Mouse (Mus musculus): ENCODE measurements around the gene Tnfrsf14. TPM values are rescaled to one million over a fixed set of nuclear protein-coding genes. Genes with fewer than 3 reads are reported as not detected.
A peak's percentile ranks its signal among the peaks of the same experiment; 100 is the strongest.

Gene Tnfrsf14
- polyA plus RNA-seq, 1 experiment from 2014 or later = 1.0 TPM

GRCm38 (mm10) chr4:154962683-154963082 is 34.3 kb upstream of the Tnfrsf14 start:
- Histone ChIP-seq H3K27me3 (ENCODE audit: control insufficient read depth, insufficient read depth, low read length) (peaks cover 12% of the 10 kb centered on the region), H3K27ac (ENCODE audit: low read depth, low read length) (peak overlapping the region; percentile 98), H3K9me3 (ENCODE audit: control insufficient read depth, low read length) (no peaks in the 10 kb centered on the region), H3K36me3 (ENCODE audit: control insufficient read depth, insufficient read depth, low read length) (no peaks in the 10 kb centered on the region), H3K4me1 (replicated peaks; ENCODE audit: control insufficient read depth, insufficient read depth, low read length) (peaks cover 32% of the 10 kb centered on the region), H3K4me2 (replicated peaks; ENCODE audit: low read depth, low read length) (peak overlapping the region; percentile 79), H3K9ac (ENCODE audit: low read depth, low read length) (peak overlapping the region; percentile 97), H3K4me3 (ENCODE audit: low read depth, low read length) (peak overlapping the region; percentile 84)
- 37% methylated on average over 7 of the region's 7 CpGs for WGBS
- ATAC-seq (ENCODE audit: low FRiP score) = no peak
- DNase-seq (ENCODE audit: low spot score) = no peak

DNA sequence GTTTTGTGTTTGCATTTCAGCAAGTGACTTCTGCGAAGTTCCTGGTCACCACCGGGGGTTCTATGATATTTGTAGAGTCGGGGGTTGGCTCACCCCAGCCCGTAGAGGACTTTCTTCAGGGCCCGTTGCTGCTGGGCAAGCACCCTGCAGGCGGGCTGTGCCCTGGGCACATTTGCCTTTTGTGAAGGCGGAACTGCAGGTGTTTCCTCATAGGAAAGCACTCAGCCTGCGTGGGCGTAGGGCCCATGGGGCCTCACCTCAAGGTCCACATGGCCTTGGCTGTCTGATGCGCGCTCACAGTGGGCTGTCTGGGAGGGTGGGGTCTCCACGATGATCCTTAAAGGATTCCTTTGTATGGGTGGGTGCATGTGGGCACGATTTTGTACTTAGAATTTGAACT is 33.5 kb upstream of the Tnfrsf14 start:
- peaks cover 12% of the 10 kb centered on the region for H3K27me3 ChIP-seq (ENCODE audit: control insufficient read depth, insufficient read depth, low read length)
- 4% methylated on average over 13 of the region's 13 CpGs for WGBS
- H3K36me3 ChIP-seq (ENCODE audit: control insufficient read depth, insufficient read depth, low read length) = no peaks in the 10 kb centered on the region
- H3K9ac ChIP-seq (ENCODE audit: low read depth, low read length) = peak overlapping the region; percentile 97
- DNase-seq (ENCODE audit: low spot score) (no peak), ATAC-seq (ENCODE audit: low FRiP score) (no peak)
- peaks cover 39% of the 10 kb centered on the region for H3K4me1 ChIP-seq (replicated peaks; ENCODE audit: control insufficient read depth, insufficient read depth, low read length)
- H3K27ac ChIP-seq (ENCODE audit: low read depth, low read length) = peak overlapping the region; percentile 98
- H3K4me3 ChIP-seq (ENCODE audit: low read depth, low read length) = peak overlapping the region; percentile 84
- no peaks in the 10 kb centered on the region for H3K9me3 ChIP-seq (ENCODE audit: control insufficient read depth, low read length)
- H3K4me2 ChIP-seq (replicated peaks; ENCODE audit: low read depth, low read length) = peak overlapping the region; percentile 79

DNA sequence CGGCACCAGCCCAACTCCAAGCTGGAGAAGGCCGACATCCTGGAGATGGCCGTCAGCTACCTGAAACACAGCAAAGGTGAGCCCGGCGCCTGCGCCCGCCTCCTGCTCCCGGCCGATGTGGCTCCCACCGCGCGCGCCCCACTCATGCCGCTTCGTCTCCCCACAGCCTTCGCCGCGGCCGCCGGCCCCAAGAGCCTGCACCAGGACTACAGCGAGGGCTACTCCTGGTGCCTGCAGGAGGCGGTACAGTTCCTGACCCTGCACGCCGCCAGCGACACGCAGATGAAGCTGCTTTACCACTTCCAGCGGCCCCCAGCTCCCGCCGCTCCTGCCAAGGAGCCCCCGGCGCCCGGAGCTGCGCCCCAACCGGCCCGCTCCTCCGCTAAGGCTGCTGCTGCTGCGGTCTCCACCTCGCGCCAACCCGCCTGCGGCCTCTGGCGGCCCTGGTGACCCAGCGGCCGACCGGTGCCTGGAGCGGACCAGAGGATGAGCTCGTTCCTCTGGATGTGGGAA is 32.9 kb upstream of the Tnfrsf14 start:
- peak overlapping the region; percentile 84 for H3K4me3 ChIP-seq (ENCODE audit: low read depth, low read length)
- no peaks in the 10 kb centered on the region for H3K36me3 ChIP-seq (ENCODE audit: control insufficient read depth, insufficient read depth, low read length)
- H3K27me3 ChIP-seq (ENCODE audit: control insufficient read depth, insufficient read depth, low read length) = peaks cover 15% of the 10 kb centered on the region
- no peak for ATAC-seq (ENCODE audit: low FRiP score)
- peaks cover 42% of the 10 kb centered on the region for H3K4me1 ChIP-seq (replicated peaks; ENCODE audit: control insufficient read depth, insufficient read depth, low read length)
- peak; percentile 70 for DNase-seq (ENCODE audit: low spot score)
- peak overlapping the region; percentile 98 for H3K27ac ChIP-seq (ENCODE audit: low read depth, low read length)
- peak overlapping the region; percentile 79 for H3K4me2 ChIP-seq (replicated peaks; ENCODE audit: low read depth, low read length)
- H3K9me3 ChIP-seq (ENCODE audit: control insufficient read depth, low read length) = no peaks in the 10 kb centered on the region
- H3K9ac ChIP-seq (ENCODE audit: low read depth, low read length) = peak overlapping the region; percentile 97
- under 1% methylated on average over 42 of the region's 47 CpGs for WGBS

- peak within 1 kb of the TSS; percentile 79 for H3K4me2 ChIP-seq (replicated peaks; ENCODE audit: low read depth, low read length)
- peaks cover 37% of the 10 kb centered on the region for H3K4me1 ChIP-seq (replicated peaks; ENCODE audit: control insufficient read depth, insufficient read depth, low read length)
- peak within 1 kb of the TSS; percentile 84 for H3K4me3 ChIP-seq (ENCODE audit: low read depth, low read length)
- ATAC-seq (ENCODE audit: low FRiP score) (peak; percentile 80), DNase-seq (ENCODE audit: low spot score) (peak; percentile 93)
- H3K36me3 ChIP-seq (ENCODE audit: control insufficient read depth, insufficient read depth, low read length) = no peaks in the 10 kb centered on the region
- H3K9ac ChIP-seq (ENCODE audit: low read depth, low read length) = peak within 1 kb of the TSS; percentile 97
- peaks cover 15% of the 10 kb centered on the region for H3K27me3 ChIP-seq (ENCODE audit: control insufficient read depth, insufficient read depth, low read length)
- no peaks in the 10 kb centered on the region for H3K9me3 ChIP-seq (ENCODE audit: control insufficient read depth, low read length)
- under 1% methylated on average over 58 of the region's 65 CpGs for WGBS
- peak within 1 kb of the TSS; percentile 98 for H3K27ac ChIP-seq (ENCODE audit: low read depth, low read length)
These were observed 32.4 kb upstream of the Tnfrsf14 start, which contains the start of gene Hes5 for GRCm38 (mm10) chr4:154960690-154961225. Gene Hes5, plus strand, starts transcription at chr4:154960923.

- DNase-seq (ENCODE audit: low spot score) (no peak), ATAC-seq (ENCODE audit: low FRiP score) (no peak)
- Histone ChIP-seq H3K4me3 (ENCODE audit: low read depth, low read length) (peak overlapping the region; percentile 84), H3K9me3 (ENCODE audit: control insufficient read depth, low read length) (no peaks in the 10 kb centered on the region), H3K4me1 (replicated peaks; ENCODE audit: control insufficient read depth, insufficient read depth, low read length) (peaks cover 35% of the 10 kb centered on the region), H3K9ac (ENCODE audit: low read depth, low read length) (peak overlapping the region; percentile 17), H3K27ac (ENCODE audit: low read depth, low read length) (peak overlapping the region; percentile 55), H3K36me3 (ENCODE audit: control insufficient read depth, insufficient read depth, low read length) (no peaks in the 10 kb centered on the region), H3K27me3 (ENCODE audit: control insufficient read depth, insufficient read depth, low read length) (peaks cover 15% of the 10 kb centered on the region), H3K4me2 (replicated peaks; ENCODE audit: low read depth, low read length) (peak overlapping the region; percentile 79)
- 14% methylated on average over 19 of the region's 20 CpGs for WGBS
These were observed 31.8 kb upstream of the Tnfrsf14 start for GRCm38 (mm10) chr4:154960021-154960689.

DNA sequence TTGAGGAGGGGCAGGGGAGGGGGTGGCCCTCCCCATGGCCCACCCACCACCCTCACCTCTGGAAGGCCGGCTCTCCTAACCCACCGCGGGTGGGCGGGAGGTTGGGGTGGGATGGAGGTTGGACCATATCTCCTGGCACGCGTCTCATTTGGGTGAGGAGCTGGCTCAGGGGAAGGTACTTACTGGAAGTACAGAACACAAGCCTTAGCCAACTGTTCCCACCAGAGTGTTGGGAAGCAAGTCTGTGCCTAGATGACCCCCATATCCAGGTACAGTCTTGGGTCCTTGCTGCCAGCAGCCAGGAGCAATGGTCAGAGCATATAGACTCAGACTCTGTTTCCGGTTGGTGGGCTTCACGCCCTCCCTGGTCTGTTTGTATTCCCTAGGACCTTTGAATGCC is 30.3 kb upstream of the Tnfrsf14 start:
- Histone ChIP-seq H3K4me1 (replicated peaks; ENCODE audit: control insufficient read depth, insufficient read depth, low read length) (peaks cover 37% of the 10 kb centered on the region), H3K36me3 (ENCODE audit: control insufficient read depth, insufficient read depth, low read length) (no peaks in the 10 kb centered on the region), H3K4me3 (ENCODE audit: low read depth, low read length) (peak overlapping the region; percentile 4; the same call in 1 of the 2 replicates), H3K27ac (ENCODE audit: low read depth, low read length) (peak overlapping the region; percentile 70), H3K9ac (ENCODE audit: low read depth, low read length) (no peak overlapping the region), H3K9me3 (ENCODE audit: control insufficient read depth, low read length) (no peaks in the 10 kb centered on the region), H3K27me3 (ENCODE audit: control insufficient read depth, insufficient read depth, low read length) (peaks cover 17% of the 10 kb centered on the region), H3K4me2 (replicated peaks; ENCODE audit: low read depth, low read length) (peak overlapping the region; percentile 44)
- 10% methylated on average over 7 of the region's 8 CpGs for WGBS
- ATAC-seq (ENCODE audit: low FRiP score) (0 out of 2 replicates have a peak, but pooled peaks have one; percentile 10), DNase-seq (ENCODE audit: low spot score) (peak; percentile 59)

- Histone ChIP-seq H3K36me3 (ENCODE audit: control insufficient read depth, insufficient read depth, low read length) (no peaks in the 10 kb centered on the region), H3K4me2 (replicated peaks; ENCODE audit: low read depth, low read length) (peak overlapping the region; percentile 44), H3K27ac (ENCODE audit: low read depth, low read length) (peak overlapping the region; percentile 70), H3K4me1 (replicated peaks; ENCODE audit: control insufficient read depth, insufficient read depth, low read length) (peaks cover 37% of the 10 kb centered on the region), H3K27me3 (ENCODE audit: control insufficient read depth, insufficient read depth, low read length) (peaks cover 17% of the 10 kb centered on the region), H3K9me3 (ENCODE audit: control insufficient read depth, low read length) (no peaks in the 10 kb centered on the region), H3K9ac (ENCODE audit: low read depth, low read length) (peak overlapping the region; percentile 37; the same call in 1 of the 2 replicates), H3K4me3 (ENCODE audit: low read depth, low read length) (peak overlapping the region; percentile 4; the same call in 1 of the 2 replicates)
- DNase-seq (ENCODE audit: low spot score) (peak; percentile 90), ATAC-seq (ENCODE audit: low FRiP score) (peak; percentile 53)
- WGBS = 0% methylated on average over 15 of the region's 15 CpGs
These were observed 29.8 kb upstream of the Tnfrsf14 start for GRCm38 (mm10) chr4:154958171-154958570.

DNA sequence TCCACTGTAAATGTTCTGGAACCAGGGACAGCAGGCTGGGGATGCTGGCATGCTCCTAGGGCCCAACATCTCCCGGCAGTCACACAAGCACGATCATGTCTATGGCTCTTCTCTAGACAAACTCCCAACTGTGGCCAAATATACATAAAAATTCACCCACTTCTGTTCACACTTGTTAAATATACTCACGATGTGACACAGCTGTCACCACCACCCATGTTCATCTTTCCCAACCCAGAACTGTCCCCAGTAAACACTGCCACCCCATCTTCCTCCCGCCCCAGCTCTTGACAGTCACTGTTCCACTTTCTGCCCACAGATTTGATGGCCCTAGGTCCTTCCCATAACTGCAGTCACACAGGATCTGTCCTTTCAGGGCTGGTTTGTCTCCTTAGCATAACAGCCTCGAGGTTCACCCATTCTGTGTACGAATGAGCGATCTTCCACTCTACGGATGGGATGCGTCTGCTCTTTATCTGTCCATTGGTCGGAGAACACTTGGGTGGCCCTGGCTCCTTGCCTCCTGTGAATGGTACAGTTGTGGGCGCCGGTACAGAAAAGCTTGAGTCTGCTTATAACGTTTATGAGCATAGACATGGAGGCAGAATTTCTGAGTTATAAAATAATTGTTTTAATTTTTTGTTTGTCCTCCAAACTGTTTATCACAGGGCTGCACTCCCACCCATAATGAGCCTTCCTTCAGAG is 29.1 kb upstream of the Tnfrsf14 start:
- Histone ChIP-seq H3K9ac (ENCODE audit: low read depth, low read length) (peak overlapping the region; percentile 37; the same call in 1 of the 2 replicates), H3K4me1 (replicated peaks; ENCODE audit: control insufficient read depth, insufficient read depth, low read length) (peaks cover 43% of the 10 kb centered on the region), H3K36me3 (ENCODE audit: control insufficient read depth, insufficient read depth, low read length) (no peaks in the 10 kb centered on the region), H3K27me3 (ENCODE audit: control insufficient read depth, insufficient read depth, low read length) (peaks cover 17% of the 10 kb centered on the region), H3K27ac (ENCODE audit: low read depth, low read length) (peak overlapping the region; percentile 70), H3K4me2 (replicated peaks; ENCODE audit: low read depth, low read length) (peak overlapping the region; percentile 44), H3K9me3 (ENCODE audit: control insufficient read depth, low read length) (no peaks in the 10 kb centered on the region), H3K4me3 (ENCODE audit: low read depth, low read length) (0 out of 2 replicates have a peak overlapping the region, but pooled peaks have one; percentile 4)
- DNase-seq (ENCODE audit: low spot score) (no peak), ATAC-seq (ENCODE audit: low FRiP score) (no peak)
- 33% methylated on average over 13 of the region's 13 CpGs for WGBS
